Mouse (Mus musculus) liver, postnatal 0 days (tissue): Measurements from ENCODE around the gene Ifna4.
"Not testable (repeated sequence)": the region's sequence is repeated elsewhere in the genome, so short reads cannot be mapped to it uniquely, and the experiment has no call there.

Experiments
- CTCF ChIP-seq: sonication (generic); IDR thresholded peaks from 2 replicates; pipeline ENCODE4 v1.5.1; 2016; ENCODE audit warnings: antibody characterized with exemption, low read depth
- EP300 ChIP-seq: IDR thresholded peaks from 2 replicates; pipeline ENCODE4 v1.6.1; 2016; ENCODE audit warnings: antibody characterized with exemption, low read depth, mild to moderate bottlenecking

- TF ChIP-seq EP300, result not testable (repeated sequence)
- peak; percentile 44 for TF ChIP-seq CTCF
Measured at GRCm38 (mm10) chr4:88793936-88794675, 47.6 kb upstream of the Ifna4 start, which contains the start of gene Gm13275.
